Mouse (Mus musculus): Measurements from ENCODE around the gene Arhgdia. TPM values are rescaled to one million over a fixed set of nuclear protein-coding genes. Genes with fewer than 3 reads are reported as not detected.
A peak's percentile ranks its signal among the peaks of the same experiment; 100 is the strongest.

Gene Arhgdia
- polyA plus RNA-seq, 1 experiment from 2014 or later, result 419 TPM

DNA sequence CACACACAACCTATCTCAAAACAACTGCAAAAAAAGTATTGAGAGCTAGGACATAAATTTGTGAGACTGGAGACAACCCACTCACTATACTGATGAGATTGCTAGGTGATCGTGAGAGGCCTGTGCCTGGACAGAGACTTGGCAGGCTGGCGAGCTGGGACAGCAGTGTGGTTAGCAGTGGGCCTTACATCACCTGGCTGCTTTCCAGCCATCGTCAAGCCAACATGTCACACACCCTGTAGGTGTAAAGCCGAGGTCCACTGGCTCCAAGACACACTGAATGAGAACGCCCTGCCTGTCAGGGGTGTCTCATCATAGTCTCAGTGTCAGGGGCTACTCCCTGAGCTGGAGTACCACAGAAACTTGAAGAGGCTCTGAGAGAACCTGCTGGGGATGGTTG lies 28.7 kb downstream of the Arhgdia start:
- no peak overlapping the region for H3K27ac ChIP-seq (ENCODE audit: low read depth, low read length)
- no peaks in the 10 kb centered on the region for H3K27me3 ChIP-seq (ENCODE audit: control insufficient read depth, insufficient read depth, low read length)
- ATAC-seq (ENCODE audit: low read depth), result no peak
- 84% methylated on average over 5 of the region's 5 CpGs for WGBS
- H3K4me2 ChIP-seq (ENCODE audit: low read depth, low read length), result no peak overlapping the region
- no peak overlapping the region for H3K4me3 ChIP-seq (ENCODE audit: low read depth, low read length)
- H3K36me3 ChIP-seq (ENCODE audit: control insufficient read depth, insufficient read depth, low read length), result no peaks in the 10 kb centered on the region
- no peaks in the 10 kb centered on the region for H3K9me3 ChIP-seq (ENCODE audit: control insufficient read depth, low read length)
- H3K9ac ChIP-seq (replicated peaks; ENCODE audit: low read depth, low read length), result no peak overlapping the region
- peaks cover 17% of the 10 kb centered on the region for H3K4me1 ChIP-seq (ENCODE audit: control insufficient read depth, insufficient read depth, low read length)

DNA sequence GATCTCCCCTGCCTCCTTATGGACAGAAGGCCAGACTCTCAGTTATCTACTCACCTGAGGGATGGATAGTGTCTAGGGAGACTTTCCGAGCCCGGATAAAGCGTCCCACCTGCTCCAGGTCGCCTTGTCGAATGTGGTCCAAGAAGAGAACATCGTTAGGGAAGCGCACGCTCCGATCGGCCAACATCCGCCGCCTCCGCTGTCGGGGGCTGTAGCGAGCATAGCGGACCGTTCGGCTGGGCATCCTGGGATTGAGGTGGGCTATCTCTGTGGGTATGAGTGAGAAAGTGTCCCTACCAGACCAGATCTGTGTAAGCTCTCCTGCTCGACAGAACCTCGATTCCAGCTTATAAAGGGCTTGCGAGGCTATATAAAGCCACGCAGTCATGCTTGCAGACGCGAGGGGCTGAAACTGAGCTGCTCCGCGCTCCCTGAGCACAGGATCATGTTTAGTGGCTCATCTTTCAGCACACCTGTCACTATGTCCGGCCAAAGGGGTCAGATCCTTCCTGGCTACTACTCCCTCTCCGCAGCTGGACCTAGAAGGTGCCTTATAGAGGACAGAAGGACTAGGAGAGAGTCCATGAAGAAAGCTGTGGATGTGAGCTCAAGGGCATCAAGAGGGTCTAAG lies 30.5 kb downstream of the Arhgdia start, which contains the start of gene Ppp1r27:
TSS of gene Ppp1r27 (minus strand) at position 323 of the 631 bp plus-strand sequence.
- Histone ChIP-seq H3K9ac (replicated peaks; ENCODE audit: low read depth, low read length) (peak within 1 kb of the TSS; percentile 96), H3K4me1 (ENCODE audit: control insufficient read depth, insufficient read depth, low read length) (peaks cover 17% of the 10 kb centered on the region), H3K4me3 (ENCODE audit: low read depth, low read length) (peak within 1 kb of the TSS; percentile 96), H3K4me2 (ENCODE audit: low read depth, low read length) (peak within 1 kb of the TSS; percentile 93), H3K36me3 (ENCODE audit: control insufficient read depth, insufficient read depth, low read length) (no peaks in the 10 kb centered on the region), H3K27me3 (ENCODE audit: control insufficient read depth, insufficient read depth, low read length) (no peaks in the 10 kb centered on the region), H3K27ac (ENCODE audit: low read depth, low read length) (peak within 1 kb of the TSS; percentile 58), H3K9me3 (ENCODE audit: control insufficient read depth, low read length) (no peaks in the 10 kb centered on the region)
- no peak for ATAC-seq (ENCODE audit: low read depth)
- 93% methylated on average over 28 of the region's 28 CpGs for WGBS

DNA sequence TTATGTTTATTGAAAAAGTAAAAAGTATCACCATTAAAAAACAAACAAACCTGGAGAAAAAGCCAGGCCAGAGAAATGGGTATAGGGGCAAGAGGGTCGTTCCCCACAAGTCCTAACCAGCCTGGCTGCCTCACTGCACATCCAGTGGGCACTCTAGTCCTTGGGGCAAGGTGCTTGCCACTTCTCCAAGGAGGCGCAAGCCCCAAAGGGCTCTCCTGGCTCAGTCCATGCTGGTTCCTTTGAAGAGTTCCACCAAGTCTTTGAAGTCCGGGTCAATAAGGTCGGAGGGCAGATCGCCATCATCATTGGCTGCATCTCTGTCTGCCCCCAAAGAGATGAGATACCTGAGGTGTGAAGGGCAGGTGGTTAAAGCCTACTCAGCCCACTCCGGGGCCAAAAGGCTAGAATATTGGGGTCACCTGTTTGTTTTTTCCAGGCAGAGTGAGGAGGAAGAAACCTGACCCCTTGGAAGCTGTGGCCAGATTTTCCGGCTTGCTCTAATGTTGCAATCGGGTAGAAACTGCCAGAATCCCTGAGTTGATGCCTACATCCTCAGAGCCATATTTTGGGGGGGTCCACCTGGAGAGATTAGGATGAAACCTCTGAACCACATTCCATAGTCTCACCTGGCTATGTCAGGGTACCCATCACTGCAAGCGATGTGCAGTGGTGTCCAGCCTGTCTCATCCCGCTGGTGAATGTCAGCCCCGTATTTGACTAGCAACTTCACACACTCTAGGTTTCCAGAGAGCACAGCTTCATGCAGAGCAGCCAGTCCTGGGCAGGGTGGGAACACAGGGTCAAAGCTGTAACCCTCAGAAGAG lies 31.2 kb downstream of the Arhgdia start:
- peak overlapping the region; percentile 58 for H3K27ac ChIP-seq (ENCODE audit: low read depth, low read length)
- peak overlapping the region; percentile 96 for H3K9ac ChIP-seq (replicated peaks; ENCODE audit: low read depth, low read length)
- H3K4me1 ChIP-seq (ENCODE audit: control insufficient read depth, insufficient read depth, low read length), result peaks cover 17% of the 10 kb centered on the region
- no peaks in the 10 kb centered on the region for H3K36me3 ChIP-seq (ENCODE audit: control insufficient read depth, insufficient read depth, low read length)
- 75% methylated on average over 11 of the region's 11 CpGs for WGBS
- H3K9me3 ChIP-seq (ENCODE audit: control insufficient read depth, low read length), result no peaks in the 10 kb centered on the region
- peak overlapping the region; percentile 96 for H3K4me3 ChIP-seq (ENCODE audit: low read depth, low read length)
- no peaks in the 10 kb centered on the region for H3K27me3 ChIP-seq (ENCODE audit: control insufficient read depth, insufficient read depth, low read length)
- H3K4me2 ChIP-seq (ENCODE audit: low read depth, low read length), result peak overlapping the region; percentile 93
- peak; percentile 36; the same call in 1 of the 2 replicates for ATAC-seq (ENCODE audit: low read depth)

DNA sequence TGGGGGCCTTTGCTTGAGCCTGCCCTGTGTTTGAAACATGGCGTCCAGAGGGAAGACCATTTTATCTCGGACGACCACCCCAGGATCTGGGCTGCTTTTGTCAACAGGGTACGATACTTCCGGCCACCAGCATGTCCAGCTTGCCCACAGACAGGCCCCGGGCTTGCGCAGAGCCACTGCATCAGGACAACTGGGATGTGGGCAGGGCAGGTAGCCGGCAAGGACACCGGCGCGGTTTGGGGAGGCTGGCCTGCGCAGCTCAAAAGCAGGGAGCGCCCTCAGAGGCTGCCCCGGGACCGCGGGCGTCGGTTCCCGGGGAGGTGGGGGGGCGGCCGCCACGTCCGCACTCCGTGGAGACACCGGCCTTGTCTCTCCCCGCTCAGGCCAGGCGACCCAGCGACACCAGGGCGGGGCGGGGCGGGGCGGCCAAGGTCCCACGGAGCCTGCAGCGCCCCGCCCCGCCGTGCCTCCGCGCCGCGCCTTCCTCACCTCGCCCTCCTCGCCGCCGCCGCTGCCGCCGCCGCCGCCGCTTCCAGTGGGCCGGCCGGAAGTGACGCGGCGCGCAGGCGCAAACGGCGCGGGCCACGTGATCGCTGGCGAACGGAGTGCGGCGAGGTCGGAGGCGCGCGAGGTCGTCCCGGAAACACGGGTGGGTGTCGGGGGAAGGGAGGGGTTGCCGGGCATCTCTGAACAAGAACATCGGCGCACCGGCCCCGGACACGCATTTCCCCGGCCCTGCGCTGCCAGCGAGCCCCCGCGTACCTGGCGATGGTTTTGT lies 32.1 kb downstream of the Arhgdia start, which contains the start of gene Mcrip1:
TSS of gene Mcrip1 (minus strand) at position 560 of the 778 bp plus-strand sequence.
- ATAC-seq (ENCODE audit: low read depth), result peak; percentile 89
- Histone ChIP-seq H3K4me3 (ENCODE audit: low read depth, low read length) (peak within 1 kb of the TSS; percentile 96), H3K36me3 (ENCODE audit: control insufficient read depth, insufficient read depth, low read length) (peaks cover under 1% of the 10 kb centered on the region), H3K9ac (replicated peaks; ENCODE audit: low read depth, low read length) (peak within 1 kb of the TSS; percentile 96), H3K4me2 (ENCODE audit: low read depth, low read length) (peak within 1 kb of the TSS; percentile 93), H3K9me3 (ENCODE audit: control insufficient read depth, low read length) (no peaks in the 10 kb centered on the region), H3K27me3 (ENCODE audit: control insufficient read depth, insufficient read depth, low read length) (no peaks in the 10 kb centered on the region), H3K27ac (ENCODE audit: low read depth, low read length) (peak within 1 kb of the TSS; percentile 86), H3K4me1 (ENCODE audit: control insufficient read depth, insufficient read depth, low read length) (peaks cover 17% of the 10 kb centered on the region)
- 1% methylated on average over 58 of the region's 87 CpGs for WGBS

DNA sequence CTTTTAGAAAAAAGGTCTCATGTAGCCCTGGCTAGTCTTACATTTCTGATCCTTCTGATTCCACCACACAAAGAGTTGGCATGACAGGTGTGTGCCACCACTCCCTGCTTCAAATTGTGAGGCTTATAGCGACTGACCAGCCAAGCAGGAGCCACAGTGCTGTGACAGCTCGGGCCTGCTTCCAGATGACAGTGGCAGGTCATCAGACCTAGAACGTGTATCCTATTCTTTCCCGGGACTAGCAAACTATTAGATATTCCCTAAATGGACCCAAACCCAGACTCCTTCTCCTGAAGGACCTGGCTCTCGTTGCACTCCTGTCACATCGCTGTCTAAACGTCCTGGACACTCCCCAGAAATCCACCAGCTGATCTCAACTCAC lies 32.6 kb downstream of the Arhgdia start:
- H3K27me3 ChIP-seq (ENCODE audit: control insufficient read depth, insufficient read depth, low read length), result no peaks in the 10 kb centered on the region
- H3K9ac ChIP-seq (replicated peaks; ENCODE audit: low read depth, low read length), result peak overlapping the region; percentile 96
- 30% methylated on average over 7 of the region's 7 CpGs for WGBS
- peaks cover 6% of the 10 kb centered on the region for H3K36me3 ChIP-seq (ENCODE audit: control insufficient read depth, insufficient read depth, low read length)
- H3K27ac ChIP-seq (ENCODE audit: low read depth, low read length), result peak overlapping the region; percentile 86
- H3K9me3 ChIP-seq (ENCODE audit: control insufficient read depth, low read length), result no peaks in the 10 kb centered on the region
- ATAC-seq (ENCODE audit: low read depth), result no peak
- H3K4me1 ChIP-seq (ENCODE audit: control insufficient read depth, insufficient read depth, low read length), result peaks cover 17% of the 10 kb centered on the region
- H3K4me2 ChIP-seq (ENCODE audit: low read depth, low read length), result peak overlapping the region; percentile 93
- H3K4me3 ChIP-seq (ENCODE audit: low read depth, low read length), result peak overlapping the region; percentile 96

DNA sequence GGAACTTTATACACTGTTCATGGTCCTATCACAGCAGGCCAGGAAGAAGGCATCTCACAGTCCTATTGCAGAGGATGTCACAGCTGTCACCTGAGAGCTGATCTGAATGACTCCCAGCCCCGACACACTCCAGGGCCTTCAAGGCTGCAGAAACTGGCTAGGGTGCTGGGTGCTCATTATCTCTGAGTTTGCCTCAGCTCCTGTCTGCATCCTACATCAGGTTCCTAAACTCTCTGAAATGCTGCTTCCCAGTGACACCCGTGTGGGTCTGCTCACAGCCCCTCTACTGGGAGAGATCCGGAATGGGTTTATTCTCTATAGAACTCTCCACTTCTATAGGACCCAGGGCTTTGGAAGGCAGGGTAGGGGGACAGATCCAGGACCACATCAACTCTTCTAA lies 33.2 kb downstream of the Arhgdia start:
- Histone ChIP-seq H3K9me3 (ENCODE audit: control insufficient read depth, low read length) (no peaks in the 10 kb centered on the region), H3K27ac (ENCODE audit: low read depth, low read length) (no peak overlapping the region), H3K4me3 (ENCODE audit: low read depth, low read length) (peak overlapping the region; percentile 96), H3K36me3 (ENCODE audit: control insufficient read depth, insufficient read depth, low read length) (peaks cover 10% of the 10 kb centered on the region), H3K27me3 (ENCODE audit: control insufficient read depth, insufficient read depth, low read length) (no peaks in the 10 kb centered on the region), H3K4me2 (ENCODE audit: low read depth, low read length) (peak overlapping the region; percentile 93), H3K9ac (replicated peaks; ENCODE audit: low read depth, low read length) (peak overlapping the region; percentile 96; the same call in 1 of the 2 replicates), H3K4me1 (ENCODE audit: control insufficient read depth, insufficient read depth, low read length) (peaks cover 17% of the 10 kb centered on the region)
- ATAC-seq (ENCODE audit: low read depth), result no peak
- WGBS, result 83% methylated on average over 3 of the region's 3 CpGs

DNA sequence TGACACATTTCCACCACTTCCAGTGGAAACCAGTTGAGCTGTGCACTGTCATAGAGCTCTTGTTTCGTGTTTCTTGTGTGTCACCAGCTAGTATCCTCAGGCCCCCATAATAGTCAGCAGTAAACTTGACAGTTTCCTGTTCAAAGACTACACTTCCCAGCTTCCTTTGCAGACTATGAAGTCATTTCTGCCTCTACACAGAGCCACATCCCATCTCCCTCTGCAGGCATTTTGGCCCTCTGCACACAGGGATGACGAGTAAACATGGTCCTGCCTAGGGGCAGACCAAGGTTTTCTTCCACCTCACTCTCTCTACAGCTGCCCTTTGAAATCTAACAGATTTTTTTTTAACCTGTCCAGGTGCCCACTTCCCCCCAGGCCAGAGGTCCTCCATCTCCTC lies 34.0 kb downstream of the Arhgdia start:
- 0 out of 2 replicates have a peak overlapping the region, but pooled peaks have one; percentile 7 for H3K9ac ChIP-seq (replicated peaks; ENCODE audit: low read depth, low read length)

DNA sequence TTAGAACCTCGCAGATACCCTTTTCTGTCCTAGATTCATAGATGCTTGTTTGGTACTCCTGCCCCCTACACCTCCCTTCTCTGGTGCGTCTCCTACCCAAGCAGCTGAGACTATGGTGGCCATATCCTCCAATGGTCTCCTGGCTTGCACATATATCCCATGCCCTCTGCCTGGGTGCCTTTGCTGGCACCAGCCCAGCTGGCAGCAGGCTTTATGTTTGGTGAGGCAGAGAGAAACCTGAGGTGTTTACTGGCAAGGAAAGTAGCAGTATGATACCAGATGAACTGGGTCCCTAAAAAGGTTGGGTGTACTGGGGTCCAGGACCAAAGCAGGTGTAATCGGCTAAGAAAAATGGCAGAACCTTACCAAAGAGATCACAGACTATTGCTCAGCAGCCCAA lies 35.5 kb downstream of the Arhgdia start:
- Histone ChIP-seq H3K4me1 (ENCODE audit: control insufficient read depth, insufficient read depth, low read length) (peaks cover 17% of the 10 kb centered on the region), H3K9me3 (ENCODE audit: control insufficient read depth, low read length) (no peaks in the 10 kb centered on the region), H3K27ac (ENCODE audit: low read depth, low read length) (no peak overlapping the region), H3K9ac (replicated peaks; ENCODE audit: low read depth, low read length) (no peak overlapping the region), H3K4me3 (ENCODE audit: low read depth, low read length) (no peak overlapping the region), H3K4me2 (ENCODE audit: low read depth, low read length) (no peak overlapping the region), H3K36me3 (ENCODE audit: control insufficient read depth, insufficient read depth, low read length) (peaks cover 28% of the 10 kb centered on the region), H3K27me3 (ENCODE audit: control insufficient read depth, insufficient read depth, low read length) (no peaks in the 10 kb centered on the region)
- 91% methylated on average over 3 of the region's 3 CpGs for WGBS
- ATAC-seq (ENCODE audit: low read depth), result no peak

More for the DNA sequence above, 34.0 kb downstream of the Arhgdia start:
- WGBS, result 70% methylated on average over 2 of the region's 2 CpGs
- Histone ChIP-seq H3K4me3 (ENCODE audit: low read depth, low read length) (no peak overlapping the region), H3K27me3 (ENCODE audit: control insufficient read depth, insufficient read depth, low read length) (no peaks in the 10 kb centered on the region), H3K27ac (ENCODE audit: low read depth, low read length) (no peak overlapping the region), H3K4me2 (ENCODE audit: low read depth, low read length) (0 out of 2 replicates have a peak overlapping the region, but pooled peaks have one; percentile 93), H3K9me3 (ENCODE audit: control insufficient read depth, low read length) (no peaks in the 10 kb centered on the region), H3K4me1 (ENCODE audit: control insufficient read depth, insufficient read depth, low read length) (peaks cover 17% of the 10 kb centered on the region), H3K36me3 (ENCODE audit: control insufficient read depth, insufficient read depth, low read length) (peaks cover 18% of the 10 kb centered on the region)
- ATAC-seq (ENCODE audit: low read depth), result no peak

All from neural tube, embryonic 14.5 days (tissue).